16 mouse cellular contexts compared by ENCODE assay signal in the genomic region with DNA sequence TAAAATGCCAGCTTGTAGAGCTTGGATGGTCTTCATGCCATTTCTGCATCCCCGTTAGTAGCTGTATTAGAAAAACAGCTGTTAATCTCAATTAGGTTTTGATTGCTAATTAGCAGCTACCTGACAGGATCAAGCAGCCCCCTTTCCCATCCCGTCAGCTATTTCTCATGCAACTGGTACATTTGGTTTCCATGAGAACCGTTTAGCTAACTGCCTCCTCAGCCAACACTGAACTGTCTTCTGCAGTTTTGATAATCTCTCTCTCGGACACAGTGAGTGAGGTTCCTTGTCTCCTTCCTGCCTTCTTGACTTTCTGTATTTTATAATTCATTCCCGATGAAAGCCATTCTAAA.
DNase-seq lines count a peak whose midpoint lies in the region; ATAC-seq and TF ChIP-seq lines count a peak whose summit lies in the region.
"Had no signal": no experiment of that assay in that cellular context is flagged by ENCODE, and none has a peak within 500 bp of the region (broad histone marks: within the 10 kb centered on the region; RNA-seq: fewer than 3 reads in every experiment).

No protein-coding gene starts in this region.

- H3K27ac ChIP-seq in hindbrain, embryonic 14.5 days: peak overlapping the region; percentile 8; the same call in 1 of the 2 replicates
- no peak overlapping the region for H3K27ac ChIP-seq in hindbrain, embryonic 10.5 days
- peak overlapping the region; percentile 55 for H3K27ac ChIP-seq in midbrain, embryonic 14.5 days (replicated peaks; ENCODE audit: low read depth, low read length)
- no peak overlapping the region for H3K27ac ChIP-seq in midbrain, embryonic 11.5 days (ENCODE audit: low read depth, low read length)
- H3K27ac ChIP-seq in forebrain, embryonic 15.5 days (replicated peaks): peak overlapping the region; percentile 69
- H3K27ac ChIP-seq in olfactory bulb, adult 2 months (ENCODE audit: insufficient read depth, low read depth, low read length): 0 out of 2 replicates have a peak overlapping the region, but pooled peaks have one; percentile 44
- H3K27ac ChIP-seq: limb, embryonic 13.5 days; liver, embryonic 14.5 days; neural tube, embryonic 13.5 days had no signal

- intact Hi-C loops in gastrocnemius, postnatal 14 days (cut with DNase I; ENCODE audit: low total_unique reads): no loop called here

- H3K9me3 ChIP-seq in hindbrain, embryonic 14.5 days (ENCODE audit: control insufficient read depth, low read length): no peaks in the 10 kb centered on the region
- H3K9me3 ChIP-seq in hindbrain, embryonic 10.5 days: no peaks in the 10 kb centered on the region
- no peaks in the 10 kb centered on the region for H3K9me3 ChIP-seq in midbrain, embryonic 14.5 days (ENCODE audit: control insufficient read depth, low read length)
- no peaks in the 10 kb centered on the region for H3K9me3 ChIP-seq in midbrain, embryonic 11.5 days (ENCODE audit: control insufficient read depth, low read length)
- no peaks in the 10 kb centered on the region for H3K9me3 ChIP-seq in forebrain, embryonic 15.5 days
- H3K9me3 ChIP-seq: limb, embryonic 13.5 days; neural tube, embryonic 13.5 days had no signal

- ATAC-seq in hindbrain, embryonic 14.5 days (ENCODE audit: low FRiP score): no peak; the same call in 1 of the 2 replicates
- ATAC-seq in midbrain, embryonic 14.5 days (ENCODE audit: low FRiP score, low TSS enrichment): no peak
- no peak for ATAC-seq in midbrain, embryonic 11.5 days (ENCODE audit: low FRiP score)
- peak; percentile 65 for ATAC-seq in forebrain, embryonic 15.5 days (replicated peaks)
- ATAC-seq: inflammation-experienced regulatory T-cells, adult 6 months had no signal

- H3K4me1 ChIP-seq in hindbrain, embryonic 14.5 days (replicated peaks; ENCODE audit: control insufficient read depth, insufficient read depth, low read length): no peaks in the 10 kb centered on the region; the same call in 1 of the 2 replicates
- H3K4me1 ChIP-seq in hindbrain, embryonic 10.5 days (replicated peaks): no peaks in the 10 kb centered on the region
- no peaks in the 10 kb centered on the region for H3K4me1 ChIP-seq in midbrain, embryonic 14.5 days (ENCODE audit: control insufficient read depth, insufficient read depth, low read length)
- H3K4me1 ChIP-seq in midbrain, embryonic 11.5 days (ENCODE audit: control insufficient read depth, insufficient read depth, low read length): no peaks in the 10 kb centered on the region
- peaks cover 18% of the 10 kb centered on the region for H3K4me1 ChIP-seq in forebrain, embryonic 15.5 days
- 0 out of 2 replicates have a peak, but pooled peaks cover 3% of the 10 kb centered on the region for H3K4me1 ChIP-seq in olfactory bulb, adult 2 months (ENCODE audit: control insufficient read depth, insufficient read depth, low read length)
- H3K4me1 ChIP-seq: limb, embryonic 13.5 days; neural tube, embryonic 13.5 days had no signal

- DNase-seq in hindbrain, embryonic 14.5 days (ENCODE audit: low spot score): no peak
- no peak for DNase-seq in hindbrain, embryonic 10.5 days (ENCODE audit: low spot score)
- peak; percentile 41 for DNase-seq in midbrain, embryonic 14.5 days
- no peak for DNase-seq in midbrain, embryonic 11.5 days (ENCODE audit: low spot score, missing footprints)
- no peak for DNase-seq in B cell, adult 2 months
- DNase-seq in gastrocnemius, postnatal 14 days: no peak
- DNase-seq: adrenal gland, postnatal 10 days; kidney, adult 9 months; kidney, postnatal 36 days had no signal

- H3K4me2 ChIP-seq in hindbrain, embryonic 14.5 days (replicated peaks): no peak overlapping the region
- no peak overlapping the region for H3K4me2 ChIP-seq in midbrain, embryonic 14.5 days (ENCODE audit: low read length)
- H3K4me2 ChIP-seq in midbrain, embryonic 11.5 days: no peak overlapping the region
- H3K4me2 ChIP-seq in forebrain, embryonic 15.5 days (replicated peaks): peak overlapping the region; percentile 16; the same call in 1 of the 2 replicates
- H3K4me2 ChIP-seq: limb, embryonic 13.5 days; neural tube, embryonic 13.5 days had no signal

- H3K27me3 ChIP-seq in hindbrain, embryonic 14.5 days (ENCODE audit: control insufficient read depth, insufficient read depth, low read length): no peaks in the 10 kb centered on the region
- H3K27me3 ChIP-seq in hindbrain, embryonic 10.5 days (ENCODE audit: insufficient read depth, poor library complexity, severe bottlenecking): no peaks in the 10 kb centered on the region
- H3K27me3 ChIP-seq in midbrain, embryonic 14.5 days (ENCODE audit: control insufficient read depth, insufficient read depth, low read length): no peaks in the 10 kb centered on the region
- H3K27me3 ChIP-seq in midbrain, embryonic 11.5 days (ENCODE audit: control insufficient read depth, insufficient read depth, low read length): no peaks in the 10 kb centered on the region
- no peaks in the 10 kb centered on the region for H3K27me3 ChIP-seq in forebrain, embryonic 15.5 days
- H3K27me3 ChIP-seq: limb, embryonic 13.5 days; neural tube, embryonic 13.5 days had no signal

- no peak for TF ChIP-seq POLR2A in olfactory bulb, adult 2 months (IDR thresholded peaks at IDR 0.05; ENCODE audit: insufficient read depth, low read depth, low read length)

- no peak overlapping the region for H3K4me3 ChIP-seq in hindbrain, embryonic 14.5 days (replicated peaks; ENCODE audit: low read length)
- no peak overlapping the region for H3K4me3 ChIP-seq in hindbrain, embryonic 10.5 days
- no peak overlapping the region for H3K4me3 ChIP-seq in midbrain, embryonic 14.5 days (replicated peaks; ENCODE audit: low read depth, low read length)
- no peak overlapping the region for H3K4me3 ChIP-seq in midbrain, embryonic 11.5 days (ENCODE audit: low read depth, low read length)
- H3K4me3 ChIP-seq in forebrain, embryonic 15.5 days: no peak overlapping the region
- no peak overlapping the region for H3K4me3 ChIP-seq in olfactory bulb, adult 2 months (ENCODE audit: insufficient read depth, low read depth, low read length)
- H3K4me3 ChIP-seq: erythroblast, embryonic 14.5 days; limb, embryonic 13.5 days; neural tube, embryonic 13.5 days had no signal

- WGBS in hindbrain, embryonic 14.5 days: 67% methylated on average over 5 of the region's 5 CpGs
- 84% methylated on average over 5 of the region's 5 CpGs for WGBS in hindbrain, embryonic 10.5 days
- 75% methylated on average over 5 of the region's 5 CpGs for WGBS in midbrain, embryonic 14.5 days
- 83% methylated on average over 5 of the region's 5 CpGs for WGBS in midbrain, embryonic 11.5 days
- 13% methylated on average over 5 of the region's 5 CpGs for WGBS in forebrain, embryonic 15.5 days
- WGBS in olfactory bulb, adult 2 months: 23% methylated on average over 5 of the region's 5 CpGs

- no peak overlapping the region for H3K9ac ChIP-seq in hindbrain, embryonic 14.5 days
- no peak overlapping the region for H3K9ac ChIP-seq in midbrain, embryonic 14.5 days (replicated peaks; ENCODE audit: low read length)
- H3K9ac ChIP-seq in midbrain, embryonic 11.5 days (ENCODE audit: low read length): no peak overlapping the region
- no peak overlapping the region for H3K9ac ChIP-seq in forebrain, embryonic 15.5 days (replicated peaks)
- H3K9ac ChIP-seq: limb, embryonic 13.5 days; liver, embryonic 14.5 days; neural tube, embryonic 13.5 days had no signal

- H3K36me3 ChIP-seq in hindbrain, embryonic 14.5 days (replicated peaks; ENCODE audit: control insufficient read depth, insufficient read depth): no peaks in the 10 kb centered on the region
- no peaks in the 10 kb centered on the region for H3K36me3 ChIP-seq in hindbrain, embryonic 10.5 days
- no peaks in the 10 kb centered on the region for H3K36me3 ChIP-seq in midbrain, embryonic 14.5 days (ENCODE audit: control insufficient read depth, insufficient read depth, low read length)
- no peaks in the 10 kb centered on the region for H3K36me3 ChIP-seq in midbrain, embryonic 11.5 days (ENCODE audit: control insufficient read depth, insufficient read depth, low read length)
- H3K36me3 ChIP-seq in forebrain, embryonic 15.5 days: no peaks in the 10 kb centered on the region
- H3K36me3 ChIP-seq: limb, embryonic 13.5 days; neural tube, embryonic 13.5 days had no signal

- no peak for TF ChIP-seq CTCF in olfactory bulb, adult 2 months (IDR thresholded peaks at IDR 0.05; ENCODE audit: insufficient read depth, low read depth, low read length)

Comparison
In these comparisons a context has a peak if more than half of its experiments do, and no peak if none do; other contexts are left out.
1. H3K27ac ChIP-seq: peak in hindbrain, embryonic 14.5 days (single experiment), midbrain, embryonic 14.5 days (single experiment), forebrain, embryonic 15.5 days (single experiment) and olfactory bulb, adult 2 months (single experiment); none in hindbrain, embryonic 10.5 days (single experiment) and midbrain, embryonic 11.5 days (single experiment).